Mouse (Mus musculus): Measurements from ENCODE around the gene Abcb8.
"Not testable (repeated sequence)": the region's sequence is repeated elsewhere in the genome, so short reads cannot be mapped to it uniquely, and the experiment has no call there.

Gene Abcb8

GRCm38 (mm10) chr5:24369767-24370166 is 23.7 kb upstream of the Abcb8 start:
- DNase-seq: no peak

GRCm38 (mm10) chr5:24373807-24374206 is 19.7 kb upstream of the Abcb8 start:
- no peak for DNase-seq

- no peak for DNase-seq
These were observed 19.2 kb upstream of the Abcb8 start for GRCm38 (mm10) chr5:24374216-24374615.

DNA sequence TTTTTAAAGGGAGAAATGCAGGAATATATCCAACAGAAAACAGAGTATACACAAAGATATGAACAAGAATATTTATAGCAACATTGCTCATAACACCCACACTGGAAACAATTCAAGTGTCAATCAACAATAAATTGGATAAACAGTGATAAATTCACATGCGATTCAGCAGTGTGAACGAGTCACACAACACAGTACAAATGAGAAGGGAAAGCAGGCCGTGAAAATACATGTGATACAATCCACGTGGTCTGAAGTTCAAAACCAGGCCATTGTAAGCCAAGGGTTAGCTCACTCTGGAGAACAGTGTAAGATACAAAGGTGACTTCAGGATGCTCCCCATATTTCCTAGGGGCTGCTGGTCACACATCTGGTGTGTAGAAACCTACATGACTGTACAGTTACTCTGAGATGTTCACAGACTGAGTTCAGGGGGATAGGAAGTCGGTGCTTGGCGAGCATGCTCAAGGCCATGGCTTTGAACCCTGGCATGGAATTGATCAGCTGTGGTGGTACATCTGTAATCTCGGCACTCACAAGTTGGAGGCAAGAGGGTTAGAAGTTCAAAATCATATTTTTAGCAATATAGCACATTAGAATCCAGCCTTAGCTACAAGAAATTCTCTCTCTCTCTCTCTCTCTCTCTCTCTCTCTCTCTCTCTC is 18.7 kb upstream of the Abcb8 start:
- DNase-seq: no peak

DNA sequence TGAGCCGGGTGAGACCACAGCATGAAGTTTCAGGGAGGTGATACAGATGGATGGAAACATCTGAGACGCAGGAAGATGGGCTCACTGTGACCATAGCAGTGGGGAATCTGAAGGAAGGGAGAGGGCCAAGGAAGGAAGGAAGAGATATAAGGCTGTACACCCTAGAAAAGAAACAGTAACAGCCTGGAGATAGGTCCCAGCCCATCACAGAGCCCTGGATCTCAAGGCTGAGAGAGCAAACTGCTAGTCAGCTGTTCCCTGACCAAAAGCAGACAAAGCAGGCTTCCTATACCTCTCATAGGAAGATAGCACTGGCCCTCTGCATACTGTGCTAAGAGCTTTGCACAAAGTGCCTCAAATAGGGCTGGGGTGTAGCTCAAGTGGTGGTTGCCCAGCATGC is 14.8 kb upstream of the Abcb8 start:
- DNase-seq: no peak

DNA sequence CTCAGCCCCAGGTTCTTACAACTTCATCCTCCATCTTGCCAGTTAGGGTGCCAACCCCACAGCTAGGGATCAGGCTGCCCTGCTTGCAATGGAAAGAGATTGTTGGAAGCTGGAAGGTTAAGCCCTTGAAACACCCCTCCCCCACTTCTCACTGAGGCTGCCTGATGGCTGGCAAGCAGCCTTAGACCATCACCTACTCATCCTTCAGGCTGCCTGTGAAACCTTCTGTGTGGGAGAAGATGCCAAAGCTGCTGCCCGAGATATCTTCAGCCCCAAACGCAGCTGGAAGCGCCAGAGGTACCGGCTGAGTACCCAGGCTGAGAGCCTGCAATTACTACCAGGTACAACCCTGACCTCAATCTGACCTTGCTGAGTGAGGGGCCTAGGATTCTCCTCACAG is 14.0 kb upstream of the Abcb8 start:
- no peak for DNase-seq

- DNase-seq: no peak
These were observed 13.0 kb upstream of the Abcb8 start for GRCm38 (mm10) chr5:24380499-24380898.

- no peak for DNase-seq
These were observed 12.0 kb upstream of the Abcb8 start for GRCm38 (mm10) chr5:24381486-24381885.

GRCm38 (mm10) chr5:24381988-24382387 is 11.5 kb upstream of the Abcb8 start:
- DNase-seq: no peak

DNA sequence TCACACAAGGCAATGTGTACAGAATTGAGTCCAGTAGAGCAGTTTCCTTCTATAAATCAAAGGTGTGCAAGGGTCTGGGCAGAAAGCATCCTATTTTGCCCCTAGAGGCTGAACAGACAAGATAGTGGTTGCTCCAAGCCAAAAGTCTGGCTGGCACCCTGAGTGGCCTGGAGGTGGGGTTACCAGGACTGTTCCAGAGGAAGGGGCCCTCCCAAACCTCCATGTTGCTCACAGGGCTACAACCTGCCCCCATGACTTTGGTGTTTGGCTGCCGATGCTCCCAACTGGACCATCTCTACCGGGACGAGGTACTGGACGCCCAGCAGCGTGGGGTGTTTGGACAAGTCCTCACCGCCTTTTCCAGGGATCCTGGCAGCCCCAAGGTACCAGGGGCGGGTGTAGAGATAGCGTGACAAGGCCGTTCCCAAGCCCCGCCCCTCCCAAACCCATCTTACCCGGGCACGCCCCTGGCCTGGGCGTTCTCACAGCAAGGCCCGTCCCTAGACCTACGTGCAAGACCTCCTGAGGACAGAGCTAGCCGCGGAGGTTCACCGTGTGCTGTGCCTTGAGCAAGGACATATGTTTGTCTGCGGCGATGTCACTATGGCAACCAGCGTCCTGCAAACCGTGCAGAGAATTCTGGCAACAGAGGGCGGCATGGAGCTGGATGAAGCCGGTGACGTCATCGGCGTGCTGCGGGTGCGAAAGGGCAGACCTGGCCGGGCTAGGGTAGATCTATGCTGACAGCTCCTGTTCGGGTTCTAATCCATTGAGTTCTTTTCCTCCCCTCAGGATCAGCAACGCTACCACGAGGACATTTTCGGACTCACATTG is 10.2 kb upstream of the Abcb8 start:
- peak; percentile 89 for DNase-seq

DNA sequence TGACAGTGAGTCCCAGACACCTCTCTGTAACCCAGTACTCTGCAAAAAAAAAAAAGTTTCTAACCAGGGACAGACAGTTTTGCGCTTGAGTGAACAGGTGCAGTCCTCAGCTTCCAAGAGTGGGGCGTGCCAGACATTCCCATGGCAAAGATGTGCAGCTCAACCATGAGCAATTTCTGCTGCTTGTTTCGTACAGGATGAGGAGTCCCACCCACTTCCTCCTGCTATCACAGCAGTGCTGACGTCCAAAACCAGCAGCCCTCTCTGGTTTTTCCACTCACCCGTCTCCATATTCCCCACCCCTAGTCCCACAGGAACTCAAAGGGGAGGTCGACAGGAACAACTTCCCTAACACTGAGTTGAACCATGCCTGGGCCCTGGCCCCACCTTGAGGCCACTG is 9.1 kb upstream of the Abcb8 start:
- peak; percentile 61 for DNase-seq

GRCm38 (mm10) chr5:24385374-24385773 is 8.1 kb upstream of the Abcb8 start:
- DNase-seq: no peak

GRCm38 (mm10) chr5:24385887-24386550 is 7.4 kb upstream of the Abcb8 start:
- DNase-seq: no peak

DNA sequence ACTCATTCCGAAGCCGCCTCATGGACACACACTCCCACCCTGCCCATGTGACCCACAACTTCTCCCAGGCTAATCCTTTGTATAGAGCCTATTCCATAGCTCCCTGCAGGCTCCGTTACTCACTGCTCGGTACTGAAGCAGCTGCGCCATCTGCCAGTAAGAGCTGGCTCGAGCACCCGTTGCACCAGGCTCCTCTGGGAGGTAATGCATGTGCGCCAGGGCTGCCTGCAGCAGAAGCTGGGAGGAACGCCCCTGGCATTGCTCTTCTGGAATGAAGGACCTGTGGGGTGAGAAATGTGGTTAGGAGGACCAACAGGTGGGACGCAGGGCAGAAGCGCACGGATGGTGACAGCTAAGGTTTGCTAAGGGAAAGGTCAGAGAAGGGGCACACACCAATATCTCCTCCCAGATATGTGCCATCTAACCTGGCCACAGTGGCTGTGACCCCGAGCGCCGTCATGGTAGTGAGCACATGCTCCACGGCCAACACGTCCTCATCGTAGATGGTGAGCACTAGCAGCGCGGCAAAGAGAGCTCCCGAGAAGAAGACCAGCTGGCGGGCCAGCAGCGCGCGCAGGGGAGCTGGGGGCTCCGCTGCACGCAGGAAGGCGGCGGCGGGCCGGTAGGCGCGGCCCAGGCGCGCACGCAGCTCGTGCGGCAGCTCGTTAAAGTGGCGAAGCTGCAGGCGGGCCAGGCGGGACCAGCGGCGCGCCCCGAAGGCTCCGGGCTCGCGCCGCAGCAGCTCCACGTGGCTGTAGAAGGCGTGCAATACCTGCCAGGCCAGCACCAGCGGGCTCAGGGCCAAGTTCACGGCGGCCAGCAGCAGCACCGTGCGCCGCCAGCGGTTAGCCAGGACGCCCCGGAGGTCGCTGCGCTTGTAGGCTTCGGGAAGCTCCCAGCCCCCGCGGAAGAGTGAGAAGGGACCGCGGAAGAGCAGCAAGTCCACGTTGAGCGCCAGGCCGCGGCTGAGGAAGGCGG is 5.9 kb upstream of the Abcb8 start:
- peak; percentile 65 for DNase-seq

DNA sequence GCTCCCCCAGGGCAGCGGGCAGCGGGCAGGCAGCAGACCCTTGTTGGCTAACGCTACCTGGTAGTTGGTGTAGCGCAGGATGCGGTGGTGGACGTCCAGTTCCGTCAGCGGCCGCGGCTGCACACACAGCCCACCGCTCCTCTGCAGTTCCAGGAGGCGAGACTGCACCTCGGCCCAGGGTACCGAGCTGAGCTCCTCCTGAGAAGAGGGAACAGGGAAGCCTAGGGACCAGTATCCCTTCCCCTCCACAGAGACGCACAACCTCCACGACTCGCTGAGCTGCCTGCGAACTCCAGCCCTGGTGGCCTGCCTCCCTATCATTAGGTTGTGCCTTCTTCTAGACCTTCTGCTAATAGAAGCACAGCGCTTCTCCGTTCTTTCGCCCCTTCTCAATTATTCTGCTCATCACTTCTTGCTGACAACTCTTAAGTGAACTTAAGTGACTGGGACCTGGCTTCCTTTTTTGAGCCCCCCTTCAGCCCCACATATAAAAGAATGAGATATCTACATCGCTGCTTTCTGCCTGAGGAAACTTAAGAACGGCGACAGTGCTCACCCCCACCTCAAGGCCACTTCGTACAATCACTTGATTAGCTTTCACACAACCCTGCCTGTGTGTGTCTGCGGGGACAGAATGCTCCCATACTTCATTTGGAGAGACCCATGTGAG is 5.1 kb upstream of the Abcb8 start:
- no peak for DNase-seq

DNA sequence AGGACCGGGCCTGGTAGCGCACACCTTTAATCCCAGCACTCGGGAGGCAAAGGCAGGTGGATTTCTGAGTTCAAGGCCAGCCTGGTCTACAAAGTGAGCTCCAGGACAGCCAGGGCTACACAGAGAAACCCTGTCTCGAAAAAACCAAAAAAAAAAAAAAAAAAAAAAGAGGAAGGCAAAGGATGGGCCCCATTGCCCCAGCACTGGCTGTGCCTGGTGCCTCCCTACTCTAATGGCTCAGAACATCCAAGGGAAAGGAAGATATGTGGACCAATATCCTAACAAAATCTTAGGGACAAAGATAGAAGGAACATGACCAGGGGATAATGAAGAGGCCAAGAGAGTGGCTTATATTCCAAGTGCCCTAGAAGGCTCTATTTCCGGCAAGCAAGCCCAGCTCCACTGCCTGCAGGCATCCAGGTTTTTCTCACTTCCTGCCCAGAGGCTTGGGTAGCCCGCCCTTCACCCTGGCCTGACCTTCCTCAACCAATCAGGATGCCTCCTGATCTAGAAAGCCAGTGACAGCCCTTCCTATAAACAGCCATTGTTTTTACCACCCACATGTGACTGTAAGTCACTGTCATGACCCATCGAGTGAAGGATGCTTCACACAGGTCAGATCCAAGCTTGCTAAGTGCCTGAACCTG is 4.3 kb upstream of the Abcb8 start:
- no peak for DNase-seq

GRCm38 (mm10) chr5:24389658-24390020 is 3.8 kb upstream of the Abcb8 start:
- DNase-seq: no peak

GRCm38 (mm10) chr5:24391864-24392263 is 1.6 kb upstream of the Abcb8 start, which contains the start of gene Atg9b:
Gene Atg9b (minus strand): TSS chr5:24392143.
- no peak for DNase-seq

DNA sequence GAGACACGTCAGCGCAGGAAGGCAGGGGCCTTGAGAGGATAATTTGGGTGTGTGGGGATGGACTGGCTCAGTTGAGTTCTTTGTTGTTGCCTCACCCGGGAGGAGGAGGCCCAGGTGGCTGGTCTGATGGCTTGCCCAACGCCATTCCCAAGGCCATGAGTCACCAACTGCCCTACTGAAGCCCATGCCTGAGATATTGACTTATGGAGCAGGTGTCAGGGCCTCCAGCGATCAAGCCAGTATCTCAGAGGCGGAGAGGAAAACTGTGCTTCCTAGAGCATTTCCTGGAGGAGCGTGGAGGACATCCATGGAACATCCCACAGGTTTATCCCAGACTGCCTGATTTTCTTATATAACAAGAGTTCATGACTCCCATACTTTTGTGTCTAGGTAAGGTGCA is 739 bp upstream of the Abcb8 start:
- no peak for DNase-seq

DNA sequence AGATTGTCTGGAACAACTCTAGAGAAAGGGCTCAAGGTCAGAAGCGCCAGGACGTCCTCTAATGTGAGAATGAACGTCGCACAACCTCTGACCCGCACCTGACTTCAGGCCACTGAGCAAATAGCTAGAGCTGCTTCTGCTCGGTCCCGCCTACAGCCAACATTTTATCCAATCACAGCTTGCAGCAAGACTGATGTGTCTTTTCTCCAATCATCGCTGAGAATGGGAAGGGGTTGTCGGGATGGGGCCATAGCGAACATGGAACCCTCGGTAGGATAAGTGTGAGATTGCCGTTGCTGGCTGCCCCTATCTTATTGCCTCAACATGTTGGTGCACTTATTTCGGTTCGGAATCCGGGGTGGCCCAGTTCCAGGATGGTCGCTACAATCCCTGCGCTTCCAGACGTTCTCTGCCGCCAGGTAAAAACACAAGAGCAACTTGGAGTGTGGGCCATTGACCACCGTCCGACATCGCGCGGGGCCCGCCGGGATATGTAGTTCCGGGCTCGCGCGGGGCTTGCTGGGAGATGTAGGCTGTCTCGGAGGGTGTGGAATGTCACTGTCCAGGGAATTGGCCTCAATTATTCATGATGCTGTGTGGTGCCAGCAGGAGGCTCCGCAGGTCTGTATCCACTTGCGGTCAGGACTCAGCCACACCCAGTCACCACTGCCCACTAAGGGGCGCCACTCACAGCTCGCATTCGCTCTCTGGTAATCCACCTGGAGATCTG is 867 bp downstream of the Abcb8 start:
- peak; percentile 95 for DNase-seq

GRCm38 (mm10) chr5:24396254-24396653 is 2.8 kb downstream of the Abcb8 start:
- DNase-seq: not testable (repeated sequence)

All from right cerebral cortex, postnatal 25 days (tissue).